Mouse (Mus musculus) megakaryocyte-erythroid progenitor cell, adult 5-6 weeks (primary cell): ENCODE measurements around the gene S100pbp. TPM values are rescaled to one million over a fixed set of nuclear protein-coding genes. Genes with fewer than 3 reads are reported as not detected.
"Not testable (repeated sequence)": the region's sequence is repeated elsewhere in the genome, so short reads cannot be mapped to it uniquely, and the experiment has no call there.

ENCODE experiments used
- ATAC-seq: replicated peaks from 2 replicates; pipeline ENCODE4 v1.8.0; 2016; ENCODE audit warnings: mild to moderate bottlenecking, inconsistent platforms; ENCODE audit not compliant: severe bottlenecking, poor library complexity, low FRiP score, low TSS enrichment
- total RNA-seq, 2 experiments: library from RNA; stranded (forward) in 1 of 2; stranded (reverse) in 1 of 2; fragments of 200-1000, 215-1000 nt in 1 of 2; fragments of >200 nt in 1 of 2; fragmentation: Nextera tagmentation in 1 of 2; gene quantifications; 2 replicates each; pipeline ENCODE4 v1.2.3; 2014 to 2017

The S100pbp gene
- total RNA-seq, 2 experiments from 2014 or later = 9.9 to 33.7 TPM

DNA sequence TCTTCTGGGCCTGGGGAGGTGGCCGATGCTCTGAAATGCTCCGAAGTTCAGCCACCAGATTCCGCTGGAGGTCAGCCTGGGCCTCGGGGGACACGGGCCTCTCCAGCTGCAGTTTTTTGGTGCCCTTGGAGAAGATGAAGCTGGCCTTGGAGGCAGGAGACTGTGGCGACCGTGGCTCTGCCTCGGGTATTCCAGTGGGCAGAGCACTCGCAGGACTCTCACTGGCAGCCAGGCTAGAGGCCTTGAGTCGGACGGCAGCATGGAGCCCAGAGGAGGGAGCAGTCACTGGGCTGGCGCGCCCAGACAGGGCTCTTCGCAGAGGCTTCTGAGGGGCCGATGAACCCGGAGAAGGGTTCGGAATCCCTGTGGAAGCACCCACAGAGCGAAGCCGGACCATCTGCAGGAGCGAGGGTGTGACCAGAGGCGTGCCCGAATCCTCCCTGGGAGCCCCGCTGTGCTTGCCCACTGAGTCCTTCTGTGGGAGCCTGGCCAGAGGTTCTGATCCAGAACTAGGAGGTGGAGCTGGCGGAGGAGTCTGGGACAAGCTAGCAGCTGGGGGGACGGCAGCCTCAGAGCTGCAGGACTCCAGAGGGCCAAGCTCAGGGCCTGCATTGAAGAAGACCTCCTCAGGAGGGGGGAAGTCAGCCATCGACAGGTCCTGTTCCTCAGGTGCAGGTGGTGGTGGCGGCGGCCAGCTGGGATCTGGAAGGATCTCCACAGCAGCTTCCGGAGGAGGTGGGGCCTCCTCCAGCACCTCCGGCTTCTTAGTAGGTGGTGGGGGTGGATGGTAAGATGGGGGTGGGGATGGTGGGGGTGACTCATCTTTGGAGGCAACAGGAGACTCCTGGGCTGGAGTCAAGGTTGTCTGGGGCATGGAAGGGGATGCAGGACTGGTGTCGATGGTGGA is 32.7 kb upstream of the S100pbp start:
- ATAC-seq = no peak

DNA sequence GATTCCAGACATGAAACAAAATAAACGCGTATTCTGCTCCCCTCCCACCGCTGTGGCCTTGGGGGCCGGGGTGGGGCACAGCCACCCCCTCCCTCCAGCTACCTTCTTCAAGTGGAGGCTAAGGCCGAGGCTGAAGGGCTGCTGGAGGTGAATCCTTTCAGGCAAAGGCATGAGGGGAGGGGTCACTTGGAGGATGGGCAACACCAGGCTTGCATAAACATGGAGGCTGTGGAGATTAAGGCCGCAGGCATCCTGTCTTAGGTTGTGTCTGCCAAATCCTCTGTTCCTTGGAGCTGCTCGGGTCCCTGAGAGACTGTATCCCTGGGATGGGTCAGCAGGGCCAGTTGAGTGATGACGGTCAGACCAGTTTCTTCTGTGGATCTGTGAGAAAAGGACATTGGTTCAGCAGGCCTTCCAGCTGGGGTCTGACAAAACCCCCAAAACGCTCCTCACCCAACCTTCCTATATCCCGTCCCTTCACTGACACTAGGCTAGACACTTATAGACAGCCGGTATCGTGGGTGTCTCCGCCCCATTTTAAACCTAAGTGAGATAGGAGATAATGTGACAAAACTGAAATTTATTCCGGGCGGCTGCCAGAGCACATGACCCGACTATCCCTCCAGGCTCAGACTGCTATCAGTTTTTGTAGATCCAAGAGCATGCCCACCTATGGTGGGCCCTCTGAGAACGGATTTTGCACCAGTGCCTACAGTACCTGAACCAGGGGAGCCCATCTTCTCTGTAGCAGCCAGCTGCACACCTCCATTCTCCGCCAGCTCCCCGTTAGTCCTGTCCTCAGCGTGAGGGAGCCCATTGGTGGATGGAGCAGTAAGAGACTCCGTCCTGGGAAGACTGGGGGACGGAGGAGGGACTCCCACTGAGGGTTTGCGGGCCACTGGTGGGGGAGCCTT is 31.8 kb upstream of the S100pbp start:
- ATAC-seq = no peak

- no peak for ATAC-seq
Measured at GRCm38 (mm10) chr4:129220376-129221089, 31.0 kb upstream of the S100pbp start.

DNA sequence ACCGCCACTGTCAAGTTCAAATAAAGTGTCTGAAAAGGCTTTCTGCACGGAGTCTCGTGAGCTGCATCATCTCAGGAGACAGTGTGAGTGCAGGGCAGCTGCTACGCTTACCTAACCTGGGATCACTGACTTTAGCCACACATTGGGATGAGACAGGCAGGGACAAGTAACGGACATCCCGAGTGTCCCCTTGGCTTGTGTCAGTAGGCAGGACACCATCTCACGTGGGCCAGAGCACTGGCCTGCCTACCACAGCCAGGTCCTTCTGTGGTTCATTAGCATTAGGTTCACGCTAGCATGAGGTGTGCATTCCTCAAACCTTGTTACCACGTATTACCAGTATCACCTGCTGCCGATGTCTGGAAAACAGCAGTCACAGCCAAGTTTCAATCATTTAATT is 29.7 kb upstream of the S100pbp start:
- ATAC-seq = no peak

DNA sequence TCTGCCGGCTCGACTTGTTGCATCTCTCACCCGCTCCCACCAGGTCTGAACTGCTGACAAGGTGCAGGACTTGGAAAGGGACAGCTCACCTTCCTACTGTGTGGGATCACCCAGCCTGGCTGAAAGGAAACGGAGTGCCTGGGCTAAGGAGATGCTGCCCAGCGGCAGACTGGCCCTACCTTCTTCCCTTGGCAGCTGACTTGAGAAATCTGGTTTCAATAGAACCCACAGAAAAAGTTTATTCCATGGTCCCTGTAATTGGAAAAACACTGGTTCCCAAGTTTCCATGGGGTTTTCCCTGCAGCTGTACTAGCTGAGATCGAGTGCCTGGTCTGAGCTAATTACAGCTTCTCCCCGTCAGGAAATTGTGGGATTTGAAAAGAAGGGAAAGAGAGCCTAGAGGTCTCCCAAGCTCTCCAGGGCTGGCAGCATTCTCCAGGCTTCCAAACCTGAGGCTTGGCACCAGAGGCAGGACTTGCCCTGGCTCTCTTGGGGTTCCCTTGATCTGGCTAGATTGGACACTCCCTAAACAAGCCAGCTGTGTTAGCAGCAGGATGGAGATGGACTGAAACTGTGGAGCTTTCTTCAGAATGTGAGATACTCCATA is 29.1 kb upstream of the S100pbp start:
- no peak for ATAC-seq

- not testable (repeated sequence) for ATAC-seq
Measured at GRCm38 (mm10) chr4:129212486-129212885, 23.0 kb upstream of the S100pbp start.

DNA sequence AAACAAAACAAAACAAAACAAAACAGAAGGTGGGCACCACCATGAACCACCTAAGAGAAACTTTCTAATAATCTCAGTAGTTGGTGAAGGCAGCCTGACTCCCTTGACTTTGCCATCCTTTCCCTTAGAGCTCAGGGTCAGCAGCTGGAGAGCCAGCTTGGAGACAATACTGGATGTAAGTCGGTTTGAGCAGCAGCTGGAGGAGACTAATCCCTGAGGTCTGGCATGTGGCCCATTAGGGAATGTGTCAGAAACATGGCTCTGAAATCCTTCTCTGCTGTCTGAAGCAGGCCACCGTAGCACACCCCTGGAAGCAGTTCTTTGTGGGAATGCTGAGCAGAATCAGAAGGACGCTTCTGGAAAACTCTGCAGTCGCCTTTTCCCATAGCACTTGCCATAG is 21.9 kb upstream of the S100pbp start:
- ATAC-seq = no peak

DNA sequence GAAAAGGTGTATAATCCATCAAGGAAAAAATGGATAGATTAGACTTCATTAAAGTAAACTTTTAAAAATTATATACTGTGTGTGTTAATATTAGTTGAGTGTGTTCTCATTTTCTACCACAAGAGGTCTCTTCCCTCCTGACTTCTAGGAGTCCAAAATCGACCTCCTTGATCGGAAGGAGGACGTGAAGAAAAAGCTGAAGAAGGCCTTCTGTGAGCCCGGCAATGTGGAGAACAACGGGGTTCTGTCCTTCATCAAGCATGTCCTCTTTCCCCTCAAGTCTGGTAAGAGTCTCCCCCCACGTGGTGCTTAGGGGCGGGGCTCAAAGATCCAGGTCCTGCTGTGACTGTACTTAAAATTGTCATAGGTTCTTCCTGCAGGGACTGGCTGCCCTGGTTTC is 20.0 kb upstream of the S100pbp start:
- peak; percentile 45; the same call in 1 of the 2 replicates for ATAC-seq

GRCm38 (mm10) chr4:129206792-129207191 is 17.3 kb upstream of the S100pbp start:
- no peak for ATAC-seq

- no peak for ATAC-seq
Measured at GRCm38 (mm10) chr4:129204655-129205054, 15.1 kb upstream of the S100pbp start.

GRCm38 (mm10) chr4:129197514-129197913 is 8.0 kb upstream of the S100pbp start:
- ATAC-seq = no peak

GRCm38 (mm10) chr4:129194280-129194679 is 4.8 kb upstream of the S100pbp start:
- ATAC-seq = no peak

- ATAC-seq = no peak
Measured at GRCm38 (mm10) chr4:129191691-129192090, 2.2 kb upstream of the S100pbp start.

GRCm38 (mm10) chr4:129190538-129190937 is 1.0 kb upstream of the S100pbp start:
- ATAC-seq = no peak

DNA sequence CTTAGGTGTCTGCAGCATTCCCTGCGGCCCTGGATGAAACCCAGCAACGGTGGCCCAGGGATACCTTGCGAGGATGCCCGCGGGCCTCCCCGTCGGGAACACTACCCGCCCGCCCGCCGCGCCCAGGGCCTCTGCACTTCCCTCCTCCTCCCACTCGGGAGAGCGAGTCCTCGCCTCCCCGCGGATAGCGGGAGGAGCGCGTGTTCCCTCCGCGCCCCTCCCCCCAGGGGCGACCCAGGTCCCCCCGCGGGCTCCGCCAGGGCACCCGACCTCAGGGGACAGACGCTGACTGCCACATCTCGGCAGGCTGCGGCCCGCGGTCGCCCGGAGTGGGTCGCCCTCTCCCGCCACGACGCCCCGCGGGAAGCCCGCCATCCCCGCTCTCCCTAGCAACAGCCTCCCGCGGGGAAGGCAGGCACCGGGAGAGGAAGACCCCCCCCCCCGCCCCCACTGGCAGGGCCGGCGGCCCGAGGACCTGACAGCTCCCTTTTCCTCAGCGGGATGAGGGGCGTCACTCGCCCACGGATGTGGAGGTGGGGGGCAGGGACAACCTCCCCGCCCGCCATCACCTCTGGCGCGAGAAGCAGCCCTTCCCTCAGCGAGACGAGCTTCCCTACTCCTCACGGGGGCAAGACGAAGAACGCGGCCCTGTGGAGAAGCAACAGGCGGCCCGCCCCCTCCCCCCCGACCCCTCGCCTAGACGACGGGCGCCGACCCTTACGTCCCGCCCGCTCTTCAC is 555 bp downstream of the S100pbp start:
- no peak; the same call in 1 of the 2 replicates for ATAC-seq

DNA sequence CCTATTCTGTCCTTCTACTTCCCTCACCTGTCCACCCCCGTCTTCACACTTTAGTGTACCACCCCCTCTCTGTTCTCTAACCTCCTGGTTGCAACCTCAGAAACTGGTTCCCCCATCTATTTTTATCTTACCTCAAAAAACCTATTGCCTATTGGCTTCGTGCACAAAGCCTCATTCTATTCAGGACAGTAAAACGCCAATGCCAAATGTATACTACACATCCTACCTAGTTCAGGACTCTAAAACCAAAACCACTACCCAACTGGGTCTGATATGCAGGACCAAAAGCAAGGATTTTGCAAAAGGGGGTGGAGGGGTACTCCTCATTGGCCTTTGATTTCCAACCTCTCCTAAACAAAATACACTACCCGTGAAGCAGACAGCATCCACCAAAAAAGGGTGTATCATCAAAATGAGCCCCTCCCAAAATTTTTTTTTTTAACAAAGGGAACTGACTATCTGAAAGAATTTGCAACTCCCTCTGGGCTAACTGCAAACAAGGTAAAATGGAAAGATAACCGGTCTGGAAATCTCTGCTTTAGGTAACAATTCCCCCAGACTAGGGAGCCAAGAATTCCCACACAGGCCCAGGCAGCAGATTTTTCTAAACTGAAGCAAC is 1.4 kb downstream of the S100pbp start:
- no peak for ATAC-seq

GRCm38 (mm10) chr4:129179560-129179959 is 10.0 kb downstream of the S100pbp start:
- ATAC-seq = no peak

GRCm38 (mm10) chr4:129172529-129172928 is 17.0 kb downstream of the S100pbp start:
- no peak for ATAC-seq
